Mouse (Mus musculus) lung, postnatal 0 days (tissue): ENCODE results near the gene Akr1c12.

Experiments
- CTCF ChIP-seq: IDR thresholded peaks from 2 replicates; pipeline ENCODE4 v1.5.1; 2016; ENCODE audit warnings: antibody characterized with exemption, mild to moderate bottlenecking
- EP300 ChIP-seq: IDR thresholded peaks from 2 replicates; pipeline ENCODE4 v1.6.1; 2016; ENCODE audit warnings: antibody characterized with exemption, mild to moderate bottlenecking, control low read depth

- TF ChIP-seq CTCF (no peak), EP300 (no peak)
Observed at GRCm38 (mm10) chr13:4277526-4277925, 1.7 kb downstream of the Akr1c12 start.
